Mouse (Mus musculus): ENCODE results near the gene Hoga1. TPM values are rescaled to one million over a fixed set of nuclear protein-coding genes. Genes with fewer than 3 reads are reported as not detected.
"Not testable (repeated sequence)": the region's sequence is repeated elsewhere in the genome, so short reads cannot be mapped to it uniquely, and the experiment has no call there.

Gene Hoga1
- polyA plus RNA-seq, 2 experiments = 2.4 to 3.7 TPM

GRCm38 (mm10) chr19:42078566-42078965 is 33.2 kb downstream of the Hoga1 start:
- Histone ChIP-seq H3K9ac (ENCODE audit: low read depth, low read length, severe bottlenecking) (no peak overlapping the region), H3K27me3 (ENCODE audit: control insufficient read depth, insufficient read depth, low read length) (no peaks in the 10 kb centered on the region), H3K4me3 (replicated peaks; ENCODE audit: low read length) (no peak overlapping the region), H3K9me3 (ENCODE audit: control insufficient read depth, low read length) (no peaks in the 10 kb centered on the region), H3K36me3 (ENCODE audit: control insufficient read depth, insufficient read depth, low read length) (peaks cover 14% of the 10 kb centered on the region; the same call in 1 of the 2 replicates), H3K27ac (replicated peaks; ENCODE audit: low read depth, low read length) (no peak overlapping the region), H3K4me2 (replicated peaks; ENCODE audit: low read depth, low read length, severe bottlenecking) (no peak overlapping the region), H3K4me1 (ENCODE audit: control insufficient read depth, insufficient read depth, low read length) (no peaks in the 10 kb centered on the region)
- ATAC-seq (ENCODE audit: low FRiP score, low read depth) (no peak), DNase-seq (ENCODE audit: low spot score) (no peak)
- TF ChIP-seq POLR2A (IDR thresholded peaks at IDR 0.05; ENCODE audit: borderline replicate concordance, extremely low read depth, insufficient read depth, insufficient read length) = no peak
- 92% methylated on average over 8 of the region's 8 CpGs for WGBS

GRCm38 (mm10) chr19:42079006-42079405 is 33.6 kb downstream of the Hoga1 start:
- Histone ChIP-seq H3K9ac (ENCODE audit: low read depth, low read length, severe bottlenecking) (no peak overlapping the region), H3K4me2 (replicated peaks; ENCODE audit: low read depth, low read length, severe bottlenecking) (no peak overlapping the region), H3K36me3 (ENCODE audit: control insufficient read depth, insufficient read depth, low read length) (peaks cover 14% of the 10 kb centered on the region; the same call in 1 of the 2 replicates), H3K27me3 (ENCODE audit: control insufficient read depth, insufficient read depth, low read length) (no peaks in the 10 kb centered on the region), H3K4me3 (replicated peaks; ENCODE audit: low read length) (no peak overlapping the region), H3K4me1 (ENCODE audit: control insufficient read depth, insufficient read depth, low read length) (no peaks in the 10 kb centered on the region), H3K9me3 (ENCODE audit: control insufficient read depth, low read length) (no peaks in the 10 kb centered on the region), H3K27ac (replicated peaks; ENCODE audit: low read depth, low read length) (no peak overlapping the region)
- DNase-seq (ENCODE audit: low spot score) (no peak), ATAC-seq (ENCODE audit: low FRiP score, low read depth) (no peak)
- 94% methylated on average over 12 of the region's 12 CpGs for WGBS
- no peak for TF ChIP-seq POLR2A (IDR thresholded peaks at IDR 0.05; ENCODE audit: borderline replicate concordance, extremely low read depth, insufficient read depth, insufficient read length)

GRCm38 (mm10) chr19:42079950-42080349 is 34.5 kb downstream of the Hoga1 start:
- DNase-seq (ENCODE audit: low spot score) (no peak), ATAC-seq (ENCODE audit: low FRiP score, low read depth) (no peak)
- Histone ChIP-seq H3K4me3 (replicated peaks; ENCODE audit: low read length) (no peak overlapping the region), H3K36me3 (ENCODE audit: control insufficient read depth, insufficient read depth, low read length) (peaks cover 12% of the 10 kb centered on the region; the same call in 1 of the 2 replicates), H3K9ac (ENCODE audit: low read depth, low read length, severe bottlenecking) (no peak overlapping the region), H3K27ac (replicated peaks; ENCODE audit: low read depth, low read length) (no peak overlapping the region), H3K4me1 (ENCODE audit: control insufficient read depth, insufficient read depth, low read length) (no peaks in the 10 kb centered on the region), H3K9me3 (ENCODE audit: control insufficient read depth, low read length) (no peaks in the 10 kb centered on the region), H3K4me2 (replicated peaks; ENCODE audit: low read depth, low read length, severe bottlenecking) (no peak overlapping the region), H3K27me3 (ENCODE audit: control insufficient read depth, insufficient read depth, low read length) (no peaks in the 10 kb centered on the region)
- TF ChIP-seq POLR2A (IDR thresholded peaks at IDR 0.05; ENCODE audit: borderline replicate concordance, extremely low read depth, insufficient read depth, insufficient read length) = no peak
- 79% methylated on average over 5 of the region's 5 CpGs for WGBS

GRCm38 (mm10) chr19:42080469-42080868 is 35.1 kb downstream of the Hoga1 start:
- H3K9me3 ChIP-seq (ENCODE audit: control insufficient read depth, low read length) = no peaks in the 10 kb centered on the region
- no peak for TF ChIP-seq POLR2A (IDR thresholded peaks at IDR 0.05; ENCODE audit: borderline replicate concordance, extremely low read depth, insufficient read depth, insufficient read length)
- H3K27me3 ChIP-seq (ENCODE audit: control insufficient read depth, insufficient read depth, low read length) = no peaks in the 10 kb centered on the region
- H3K4me1 ChIP-seq (ENCODE audit: control insufficient read depth, insufficient read depth, low read length) = peaks cover 1% of the 10 kb centered on the region; the same call in 1 of the 2 replicates
- no peak overlapping the region for H3K27ac ChIP-seq (replicated peaks; ENCODE audit: low read depth, low read length)
- ATAC-seq (ENCODE audit: low FRiP score, low read depth) = no peak
- 82% methylated on average over 11 of the region's 11 CpGs for WGBS
- no peak overlapping the region for H3K4me3 ChIP-seq (replicated peaks; ENCODE audit: low read length)
- no peak for DNase-seq (ENCODE audit: low spot score)
- H3K4me2 ChIP-seq (replicated peaks; ENCODE audit: low read depth, low read length, severe bottlenecking) = no peak overlapping the region
- peaks cover 7% of the 10 kb centered on the region; the same call in 1 of the 2 replicates for H3K36me3 ChIP-seq (ENCODE audit: control insufficient read depth, insufficient read depth, low read length)
- H3K9ac ChIP-seq (ENCODE audit: low read depth, low read length, severe bottlenecking) = no peak overlapping the region

GRCm38 (mm10) chr19:42081613-42082012 is 36.2 kb downstream of the Hoga1 start:
- not testable (repeated sequence) for DNase-seq (ENCODE audit: low spot score); H3K27ac ChIP-seq (replicated peaks; ENCODE audit: low read depth, low read length); H3K9me3 ChIP-seq (ENCODE audit: control insufficient read depth, low read length); H3K4me2 ChIP-seq (replicated peaks; ENCODE audit: low read depth, low read length, severe bottlenecking); H3K36me3 ChIP-seq (ENCODE audit: control insufficient read depth, insufficient read depth, low read length); H3K4me1 ChIP-seq (ENCODE audit: control insufficient read depth, insufficient read depth, low read length); H3K4me3 ChIP-seq (replicated peaks; ENCODE audit: low read length); ATAC-seq (ENCODE audit: low FRiP score, low read depth); H3K9ac ChIP-seq (ENCODE audit: low read depth, low read length, severe bottlenecking); H3K27me3 ChIP-seq (ENCODE audit: control insufficient read depth, insufficient read depth, low read length)
- 91% methylated on average over 5 of the region's 5 CpGs for WGBS

GRCm38 (mm10) chr19:42085690-42086089 is 40.3 kb downstream of the Hoga1 start:
- no peak overlapping the region; the same call in 1 of the 2 replicates for H3K27ac ChIP-seq (replicated peaks; ENCODE audit: low read depth, low read length)
- ATAC-seq (ENCODE audit: low FRiP score, low read depth) (no peak), DNase-seq (ENCODE audit: low spot score) (no peak)
- H3K4me3 ChIP-seq (replicated peaks; ENCODE audit: low read length) = peak overlapping the region; percentile 66
- H3K4me2 ChIP-seq (replicated peaks; ENCODE audit: low read depth, low read length, severe bottlenecking) = peak overlapping the region; percentile 88
- 9% methylated on average over 10 of the region's 10 CpGs for WGBS
- no peaks in the 10 kb centered on the region for H3K9me3 ChIP-seq (ENCODE audit: control insufficient read depth, low read length)
- peaks cover 11% of the 10 kb centered on the region for H3K4me1 ChIP-seq (ENCODE audit: control insufficient read depth, insufficient read depth, low read length)
- no peaks in the 10 kb centered on the region for H3K36me3 ChIP-seq (ENCODE audit: control insufficient read depth, insufficient read depth, low read length)
- peak overlapping the region; percentile 69 for H3K9ac ChIP-seq (ENCODE audit: low read depth, low read length, severe bottlenecking)
- no peaks in the 10 kb centered on the region for H3K27me3 ChIP-seq (ENCODE audit: control insufficient read depth, insufficient read depth, low read length)
- TF ChIP-seq POLR2A (IDR thresholded peaks at IDR 0.05; ENCODE audit: borderline replicate concordance, extremely low read depth, insufficient read depth, insufficient read length) = no peak
